Mouse (Mus musculus) adipocyte (in vitro differentiated cells): ENCODE data around the gene Noa1.

Source experiments
- DNase-seq: peaks from one replicate; pipeline ENCODE4 v3.0.0-alpha.2; 2016; ENCODE audit warnings: low spot score

Gene Noa1

GRCm38 (mm10) chr5:77253154-77253553, 56.7 kb downstream of the Noa1 start:
- DNase-seq, result no peak

- no peak for DNase-seq
Measured at GRCm38 (mm10) chr5:77252115-77252827, 57.6 kb downstream of the Noa1 start.

DNA sequence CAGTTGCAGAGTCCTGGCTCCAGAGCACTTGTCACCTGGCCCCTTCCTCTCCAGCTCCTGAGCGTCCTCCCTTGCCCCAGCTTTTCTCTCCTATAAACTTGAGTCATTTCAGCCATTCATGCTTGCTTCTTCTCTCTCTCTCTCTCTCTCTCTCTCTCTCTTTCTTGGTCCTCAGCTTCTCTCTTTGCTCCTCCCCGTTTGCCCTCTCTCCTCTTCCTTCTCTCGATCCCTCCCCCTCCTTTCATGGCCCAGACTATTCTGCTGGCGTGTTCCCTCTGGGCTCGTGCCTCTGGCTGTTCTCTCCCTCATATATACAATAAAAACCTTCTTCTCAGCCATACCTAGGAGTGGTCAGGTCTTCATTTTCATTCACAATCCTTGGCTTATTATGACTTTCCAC, 58.2 kb downstream of the Noa1 start:
- DNase-seq, result no peak

- DNase-seq, result no peak
Measured at GRCm38 (mm10) chr5:77250083-77250482, 59.8 kb downstream of the Noa1 start.

GRCm38 (mm10) chr5:77245787-77246671, 63.9 kb downstream of the Noa1 start:
- no peak for DNase-seq

DNA sequence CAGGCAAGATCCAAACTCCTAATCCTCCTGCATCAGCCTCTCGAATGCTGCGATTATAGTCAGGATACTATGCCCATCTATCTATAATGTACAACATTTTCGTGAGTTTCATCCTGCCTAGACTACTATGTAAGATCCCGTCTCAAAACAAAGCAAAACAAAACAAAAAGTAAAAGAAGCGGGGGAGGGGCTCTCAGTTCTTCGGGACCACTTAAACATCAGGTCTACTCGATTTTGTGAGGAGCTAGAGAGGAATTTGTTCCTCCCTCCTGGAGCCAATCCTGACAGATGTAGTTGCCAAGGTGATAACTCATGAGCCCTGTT, 64.5 kb downstream of the Noa1 start:
- no peak for DNase-seq

- DNase-seq, result no peak
Measured at GRCm38 (mm10) chr5:77244331-77244987, 65.4 kb downstream of the Noa1 start.
